Mouse (Mus musculus) layer of hippocampus, adult 9-10 months (tissue): Measurements from ENCODE around the gene Olfr592.
"Not testable (repeated sequence)": the region's sequence is repeated elsewhere in the genome, so short reads cannot be mapped to it uniquely, and the experiment has no call there.

Experiments
- DNase-seq: peaks from one replicate; pipeline ENCODE4 v3.0.0; 2022; ENCODE audit warnings: low spot score

The Olfr592 gene

GRCm38 (mm10) chr7:103184503-103184902 is at the start of gene Olfr592:
Gene Olfr592, plus strand, starts transcription at chr7:103184803.
- DNase-seq = not testable (repeated sequence)

GRCm38 (mm10) chr7:103140579-103140978 is 44.0 kb upstream of the Olfr592 start, which contains the start of gene Olfr588-ps1:
Gene Olfr588-ps1, plus strand, starts transcription at chr7:103140879.
- no peak for DNase-seq

- DNase-seq = no peak
Observed at GRCm38 (mm10) chr7:103156256-103156655, 28.3 kb upstream of the Olfr592 start, which contains the start of gene Olfr589. Gene Olfr589, minus strand, starts transcription at chr7:103156356.

- DNase-seq = no peak
Observed at GRCm38 (mm10) chr7:103169697-103170096, 14.9 kb upstream of the Olfr592 start.

- no peak for DNase-seq
Observed at GRCm38 (mm10) chr7:103178240-103178639, 6.4 kb upstream of the Olfr592 start, which contains the start of gene Olfr591. Gene Olfr591, minus strand, starts transcription at chr7:103178340.

- no peak for DNase-seq
Observed at GRCm38 (mm10) chr7:103211562-103211961, 27.0 kb downstream of the Olfr592 start, which contains the start of gene Olfr593. Gene Olfr593, plus strand, starts transcription at chr7:103211862.

GRCm38 (mm10) chr7:103212050-103212449 is 27.4 kb downstream of the Olfr592 start:
- not testable (repeated sequence) for DNase-seq

GRCm38 (mm10) chr7:103216696-103217095 is 32.1 kb downstream of the Olfr592 start, which contains the start of gene Olfr594:
Gene Olfr594, plus strand, starts transcription at chr7:103216996.
- no peak for DNase-seq
